Mouse (Mus musculus): ENCODE data around the gene Cdkn2d. TPM values are rescaled to one million over a fixed set of nuclear protein-coding genes. Genes with fewer than 3 reads are reported as not detected.

The Cdkn2d gene
- polyA plus RNA-seq, 1 experiment from 2014 or later: 72.1 TPM

- Histone ChIP-seq H3K4me2 (replicated peaks) (no peak overlapping the region), H3K9ac (replicated peaks) (no peak overlapping the region), H3K9me3 (no peaks in the 10 kb centered on the region), H3K4me1 (0 out of 2 replicates have a peak, but pooled peaks cover 9% of the 10 kb centered on the region), H3K36me3 (no peaks in the 10 kb centered on the region), H3K4me3 (no peak overlapping the region), H3K27me3 (peaks cover 65% of the 10 kb centered on the region), H3K27ac (replicated peaks) (no peak overlapping the region)
- 70% methylated on average over 13 of the region's 13 CpGs for WGBS
- no peak for ATAC-seq (ENCODE audit: low FRiP score, low read depth)
Observed at GRCm38 (mm10) chr9:21251116-21251735, 40.0 kb downstream of the Cdkn2d start.

GRCm38 (mm10) chr9:21250509-21250908, 40.7 kb downstream of the Cdkn2d start:
- Histone ChIP-seq H3K9me3 (no peaks in the 10 kb centered on the region), H3K27me3 (peaks cover 72% of the 10 kb centered on the region), H3K4me3 (no peak overlapping the region), H3K36me3 (no peaks in the 10 kb centered on the region), H3K27ac (replicated peaks) (no peak overlapping the region), H3K9ac (replicated peaks) (no peak overlapping the region), H3K4me2 (replicated peaks) (no peak overlapping the region), H3K4me1 (0 out of 2 replicates have a peak, but pooled peaks cover 9% of the 10 kb centered on the region)
- ATAC-seq (ENCODE audit: low FRiP score, low read depth): no peak
- WGBS: 50% methylated on average over 2 of the region's 2 CpGs

- Histone ChIP-seq H3K4me3 (no peak overlapping the region), H3K27me3 (peaks cover 78% of the 10 kb centered on the region), H3K9ac (replicated peaks) (no peak overlapping the region), H3K4me2 (replicated peaks) (no peak overlapping the region), H3K27ac (replicated peaks) (no peak overlapping the region), H3K4me1 (peaks cover 13% of the 10 kb centered on the region), H3K36me3 (no peaks in the 10 kb centered on the region), H3K9me3 (no peaks in the 10 kb centered on the region)
- no peak for ATAC-seq (ENCODE audit: low FRiP score, low read depth)
- WGBS: 37% methylated on average over 17 of the region's 17 CpGs
Observed at GRCm38 (mm10) chr9:21249629-21250508, 41.3 kb downstream of the Cdkn2d start.

GRCm38 (mm10) chr9:21248326-21248725, 42.9 kb downstream of the Cdkn2d start, which contains the start of gene S1pr5:
TSS of gene S1pr5 (minus strand) at chr9:21248443.
- Histone ChIP-seq H3K27me3 (peaks cover 94% of the 10 kb centered on the region), H3K9ac (replicated peaks) (no peak within 1 kb of the TSS), H3K27ac (replicated peaks) (no peak within 1 kb of the TSS), H3K4me1 (peaks cover 26% of the 10 kb centered on the region), H3K9me3 (no peaks in the 10 kb centered on the region), H3K4me2 (replicated peaks) (peak within 1 kb of the TSS; percentile 16), H3K4me3 (peak within 1 kb of the TSS; percentile 10; the same call in 1 of the 2 replicates), H3K36me3 (no peaks in the 10 kb centered on the region)
- 1% methylated on average over 29 of the region's 30 CpGs for WGBS
- ATAC-seq (ENCODE audit: low FRiP score, low read depth): no peak

GRCm38 (mm10) chr9:21246342-21246741, 44.9 kb downstream of the Cdkn2d start:
- Histone ChIP-seq H3K36me3 (no peaks in the 10 kb centered on the region), H3K4me1 (peaks cover 26% of the 10 kb centered on the region), H3K4me2 (replicated peaks) (no peak overlapping the region), H3K27me3 (peaks cover 99% of the 10 kb centered on the region), H3K9ac (replicated peaks) (no peak overlapping the region), H3K27ac (replicated peaks) (no peak overlapping the region), H3K9me3 (no peaks in the 10 kb centered on the region), H3K4me3 (no peak overlapping the region)
- WGBS: 57% methylated on average over 1 of the region's 1 CpGs
- no peak for ATAC-seq (ENCODE audit: low FRiP score, low read depth)

GRCm38 (mm10) chr9:21245113-21245487, 46.1 kb downstream of the Cdkn2d start:
- no peaks in the 10 kb centered on the region for H3K9me3 ChIP-seq
- 3% methylated on average over 16 of the region's 16 CpGs for WGBS
- H3K36me3 ChIP-seq: no peaks in the 10 kb centered on the region
- peak overlapping the region; percentile 41 for H3K4me3 ChIP-seq
- peaks cover 26% of the 10 kb centered on the region for H3K4me1 ChIP-seq
- peak overlapping the region; percentile 39 for H3K9ac ChIP-seq (replicated peaks)
- no peak for ATAC-seq (ENCODE audit: low FRiP score, low read depth)
- H3K4me2 ChIP-seq (replicated peaks): peak overlapping the region; percentile 64
- peaks cover 96% of the 10 kb centered on the region for H3K27me3 ChIP-seq
- no peak overlapping the region for H3K27ac ChIP-seq (replicated peaks)

- H3K4me3 ChIP-seq: peak overlapping the region; percentile 41
- H3K4me1 ChIP-seq: peaks cover 25% of the 10 kb centered on the region
- peak overlapping the region; percentile 64 for H3K4me2 ChIP-seq (replicated peaks)
- no peak for ATAC-seq (ENCODE audit: low FRiP score, low read depth)
- WGBS: under 1% methylated on average over 72 of the region's 72 CpGs
- no peaks in the 10 kb centered on the region for H3K9me3 ChIP-seq
- H3K27me3 ChIP-seq: peaks cover 96% of the 10 kb centered on the region
- no peak overlapping the region for H3K27ac ChIP-seq (replicated peaks)
- peak overlapping the region; percentile 39 for H3K9ac ChIP-seq (replicated peaks)
- no peaks in the 10 kb centered on the region for H3K36me3 ChIP-seq
Observed at GRCm38 (mm10) chr9:21244428-21245112, 46.6 kb downstream of the Cdkn2d start.

- Histone ChIP-seq H3K4me1 (peaks cover 29% of the 10 kb centered on the region), H3K36me3 (no peaks in the 10 kb centered on the region), H3K4me3 (peak overlapping the region; percentile 41), H3K27me3 (peaks cover 94% of the 10 kb centered on the region), H3K4me2 (replicated peaks) (peak overlapping the region; percentile 64), H3K9me3 (no peaks in the 10 kb centered on the region), H3K9ac (replicated peaks) (peak overlapping the region; percentile 39; the same call in 1 of the 2 replicates), H3K27ac (replicated peaks) (no peak overlapping the region)
- no peak for ATAC-seq (ENCODE audit: low FRiP score, low read depth)
- WGBS: 4% methylated on average over 42 of the region's 42 CpGs
Observed at GRCm38 (mm10) chr9:21243826-21244427, 47.3 kb downstream of the Cdkn2d start.

- no peak for ATAC-seq (ENCODE audit: low FRiP score, low read depth)
- peaks cover 72% of the 10 kb centered on the region for H3K27me3 ChIP-seq
Observed at GRCm38 (mm10) chr9:21241343-21241742, 49.9 kb downstream of the Cdkn2d start.

GRCm38 (mm10) chr9:21239465-21239848, 51.8 kb downstream of the Cdkn2d start:
- ATAC-seq (ENCODE audit: low FRiP score, low read depth): no peak
- Histone ChIP-seq H3K9me3 (no peaks in the 10 kb centered on the region), H3K36me3 (peaks cover 6% of the 10 kb centered on the region), H3K9ac (replicated peaks) (peak overlapping the region; percentile 95), H3K27me3 (peaks cover 53% of the 10 kb centered on the region), H3K27ac (replicated peaks) (no peak overlapping the region), H3K4me1 (peaks cover 27% of the 10 kb centered on the region), H3K4me3 (peak overlapping the region; percentile 94), H3K4me2 (replicated peaks) (peak overlapping the region; percentile 83)
- WGBS: 37% methylated on average over 4 of the region's 4 CpGs

More at GRCm38 (mm10) chr9:21241343-21241742, 49.9 kb downstream of the Cdkn2d start:
- Histone ChIP-seq H3K27ac (replicated peaks) (no peak overlapping the region), H3K4me1 (peaks cover 35% of the 10 kb centered on the region), H3K9me3 (no peaks in the 10 kb centered on the region), H3K4me2 (replicated peaks) (no peak overlapping the region), H3K9ac (replicated peaks) (no peak overlapping the region), H3K36me3 (no peaks in the 10 kb centered on the region), H3K4me3 (no peak overlapping the region)
- 5% methylated on average over 11 of the region's 11 CpGs for WGBS

- peak within 1 kb of the TSS; percentile 94 for H3K4me3 ChIP-seq
- peak; percentile 90 for ATAC-seq (ENCODE audit: low FRiP score, low read depth)
- WGBS: under 1% methylated on average over 87 of the region's 90 CpGs
- no peaks in the 10 kb centered on the region for H3K9me3 ChIP-seq
- H3K4me1 ChIP-seq: peaks cover 21% of the 10 kb centered on the region
- H3K36me3 ChIP-seq: peaks cover 7% of the 10 kb centered on the region
- peak within 1 kb of the TSS; percentile 86 for H3K27ac ChIP-seq (replicated peaks)
- H3K27me3 ChIP-seq: peaks cover 47% of the 10 kb centered on the region
- peak within 1 kb of the TSS; percentile 95 for H3K9ac ChIP-seq (replicated peaks)
- H3K4me2 ChIP-seq (replicated peaks): peak within 1 kb of the TSS; percentile 83
Observed at GRCm38 (mm10) chr9:21238733-21239464, 52.3 kb downstream of the Cdkn2d start, which contains the start of gene Keap1. TSS of gene Keap1 (minus strand) at chr9:21239361.

Data from midbrain, embryonic 12.5 days (tissue).